Mouse (Mus musculus) layer of hippocampus, adult 2 months (tissue): ENCODE measurements around the gene Rnf167. TPM values are rescaled to one million over a fixed set of nuclear protein-coding genes. Genes with fewer than 3 reads are reported as not detected.

Experiments
- DNase-seq, 2 experiments: peaks; one replicate each; pipeline ENCODE4 v3.0.0; 2022; ENCODE audit warnings: low spot score in 2 of 2
- H3K27ac ChIP-seq: fragments of 200-600 bp; 2 replicates; pipeline ENCODE4 v1.8.1; 2022
- H3K4me3 ChIP-seq: fragments of 200-600 bp; 2 replicates; pipeline ENCODE4 v1.8.1; 2022; ENCODE audit warnings: mild to moderate bottlenecking
- CTCF ChIP-seq: fragments of 200-600 bp; conservative IDR thresholded peaks from 2 replicates; pipeline ENCODE4 v1.8.1; 2022; ENCODE audit warnings: antibody characterized with exemption, mild to moderate bottlenecking, moderate library complexity
- long read RNA-seq, 2 experiments: library from polyadenylated mRNA; stranded (forward); transcript quantifications; one replicate each; pipeline ENCODE4 v2.0.0; 2021; ENCODE audit warnings: borderline mapping rate in 2 of 2
- total RNA-seq, 2 experiments: library from RNA; stranded (reverse); gene quantifications; 2 replicates each; pipeline ENCODE4 v1.2.3; 2021

Rnf167 gene
- total RNA-seq = 10 to 100 TPM; 88.8 to 99.4 TPM
- long read RNA-seq, experiment 1, transcript Rnf167-201 (9 exons, 1,833 nt) = major isoform, 36 of 65 reads
- long read RNA-seq, experiment 1, partial matches to known transcripts = 11 of 65 reads
- long read RNA-seq, experiment 1, other reads (novel, unspliced or antisense) = 17 of 65 reads
- long read RNA-seq, experiment 2, transcript Rnf167-201 (9 exons, 1,833 nt) = major isoform, 67 of 99 reads
- long read RNA-seq, experiment 2, partial matches to known transcripts = 9 of 99 reads
- long read RNA-seq, experiment 2, other reads (novel, unspliced or antisense) = 23 of 99 reads

DNA sequence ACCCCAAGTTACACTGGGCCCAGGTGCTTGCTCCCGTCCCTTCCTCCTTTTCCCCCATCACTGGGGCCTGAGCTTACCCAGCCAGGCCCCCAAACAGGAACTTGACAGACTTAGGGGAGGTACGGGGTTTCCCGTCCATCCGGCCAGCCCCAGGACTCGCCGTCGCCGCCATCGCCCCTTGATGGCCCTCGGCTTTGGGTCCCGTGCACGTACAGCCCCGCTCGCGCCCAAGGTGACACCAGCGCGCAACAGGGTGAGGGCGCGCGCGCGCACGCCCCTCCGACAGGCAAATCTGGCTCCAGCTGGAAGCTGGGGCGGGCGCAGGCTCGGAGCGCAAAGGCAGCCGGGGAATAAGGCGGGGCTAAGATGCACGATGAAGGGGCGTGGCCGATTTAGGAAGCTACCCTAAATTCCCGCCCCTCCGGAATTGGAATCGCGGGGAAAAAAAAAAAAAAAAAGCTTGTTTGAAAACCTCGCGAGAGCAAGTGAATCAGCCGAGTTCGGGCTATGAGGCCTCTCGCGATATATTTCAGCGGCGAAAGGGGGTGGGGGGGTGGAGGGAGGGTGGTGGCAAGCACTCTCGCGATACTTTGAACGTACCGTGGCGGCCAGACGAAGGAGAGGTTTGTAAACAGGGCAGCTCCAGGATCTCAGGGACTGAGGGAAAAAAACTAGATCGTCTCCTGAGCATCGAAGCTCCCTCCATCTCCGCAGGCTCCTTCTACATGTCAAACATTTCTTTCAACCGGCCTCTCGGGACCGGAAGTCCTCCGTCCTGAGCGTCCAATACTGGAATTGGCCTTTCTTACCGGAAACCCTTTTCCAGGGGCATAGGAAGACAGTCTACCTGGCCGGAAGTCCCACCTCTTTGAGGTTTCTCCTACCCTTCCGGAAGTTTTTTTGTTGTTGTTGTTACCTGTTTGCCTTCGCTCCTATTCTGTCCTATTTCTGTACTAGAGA is at the start of gene Rnf167, which contains the start of gene Slc25a11:
Rnf167 (plus strand) TSS at position 545 of the 960 bp plus-strand sequence.
Slc25a11 (minus strand) TSS at position 789 of the 960 bp plus-strand sequence.
- Histone ChIP-seq H3K4me3 (peak within 1 kb of the TSS; percentile 79), H3K27ac (peak within 1 kb of the TSS; percentile 99)
- DNase-seq = peak; percentile 92 to 97
- TF ChIP-seq CTCF = no peak

DNA sequence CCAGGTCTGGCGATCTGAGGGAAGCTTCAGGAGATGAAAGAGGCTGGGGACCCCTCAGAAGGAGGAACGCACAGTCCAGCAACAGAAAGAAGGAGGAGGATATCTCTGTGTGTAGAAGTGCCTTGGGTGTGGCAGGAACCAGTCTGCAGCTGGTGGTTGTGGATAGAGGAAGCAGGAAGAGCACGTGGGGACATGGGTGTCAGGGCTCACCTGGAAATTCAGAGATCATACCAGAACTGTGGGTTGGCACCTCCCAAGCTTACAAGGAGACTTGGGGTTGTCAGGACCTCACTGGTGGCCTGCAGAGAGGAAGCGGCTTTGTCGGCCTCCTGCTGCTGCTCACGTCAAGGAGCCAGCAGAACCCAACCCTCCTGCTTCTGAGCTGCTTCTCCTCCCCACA is 49.7 kb upstream of the Rnf167 start:
- no peak overlapping the region for H3K4me3 ChIP-seq
- no peak for TF ChIP-seq CTCF
- H3K27ac ChIP-seq = peak overlapping the region; percentile 84
- no peak for DNase-seq

DNA sequence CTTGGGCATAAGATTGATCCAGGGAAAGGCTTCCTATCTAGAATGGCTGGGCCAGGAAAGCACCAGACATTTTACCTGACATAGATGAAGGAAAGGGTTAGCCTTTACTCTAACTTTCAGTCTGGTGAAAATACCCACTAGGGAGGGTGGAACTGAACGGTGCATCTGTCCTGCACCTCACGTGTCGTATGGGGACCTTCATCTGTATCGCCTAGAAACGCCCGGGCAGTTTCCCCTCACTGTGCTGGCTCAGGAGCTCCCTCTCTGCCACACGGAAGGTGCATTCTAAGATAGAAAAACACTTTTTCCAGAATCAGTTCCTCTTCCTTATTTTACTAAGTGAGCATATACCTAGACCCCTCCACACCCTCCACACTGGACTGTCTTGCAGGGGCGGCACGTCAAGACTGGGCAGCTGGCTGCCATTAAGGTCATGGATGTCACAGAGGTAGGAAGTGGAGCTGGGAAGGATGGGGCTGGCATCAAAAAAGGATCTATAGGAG is 48.5 kb upstream of the Rnf167 start:
- DNase-seq = no peak
- H3K27ac ChIP-seq = peak overlapping the region; percentile 84; the same call in 1 of the 2 replicates
- no peak for TF ChIP-seq CTCF
- no peak overlapping the region for H3K4me3 ChIP-seq

DNA sequence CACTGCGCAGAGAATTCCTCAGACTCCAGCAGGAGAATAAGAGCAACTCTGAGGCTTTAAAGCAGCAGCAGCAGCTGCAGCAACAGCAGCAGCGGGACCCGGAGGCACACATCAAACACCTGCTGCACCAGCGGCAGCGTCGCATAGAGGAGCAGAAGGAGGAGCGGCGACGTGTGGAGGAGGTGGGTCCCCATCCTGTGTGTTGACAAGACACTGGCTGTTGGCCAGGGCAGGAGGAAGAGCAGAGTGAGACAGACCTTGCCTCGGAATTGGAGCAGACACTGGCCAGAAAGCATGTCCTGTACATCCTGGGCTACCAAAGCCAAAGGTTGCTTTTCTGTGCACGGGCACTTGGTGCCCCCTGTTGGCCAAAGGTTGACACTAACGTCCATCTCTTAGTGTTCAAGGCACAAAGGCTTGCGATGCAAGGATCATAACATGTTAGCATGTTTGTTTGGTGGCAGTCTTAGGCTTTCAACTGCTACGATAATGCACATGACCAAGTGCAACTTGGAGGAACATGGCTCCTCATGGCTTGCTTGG is 41.9 kb upstream of the Rnf167 start:
- DNase-seq = peak; percentile 48 to 72
- Histone ChIP-seq H3K4me3 (no peak overlapping the region), H3K27ac (peak overlapping the region; percentile 21; the same call in 1 of the 2 replicates)
- TF ChIP-seq CTCF = peak; percentile 95

DNA sequence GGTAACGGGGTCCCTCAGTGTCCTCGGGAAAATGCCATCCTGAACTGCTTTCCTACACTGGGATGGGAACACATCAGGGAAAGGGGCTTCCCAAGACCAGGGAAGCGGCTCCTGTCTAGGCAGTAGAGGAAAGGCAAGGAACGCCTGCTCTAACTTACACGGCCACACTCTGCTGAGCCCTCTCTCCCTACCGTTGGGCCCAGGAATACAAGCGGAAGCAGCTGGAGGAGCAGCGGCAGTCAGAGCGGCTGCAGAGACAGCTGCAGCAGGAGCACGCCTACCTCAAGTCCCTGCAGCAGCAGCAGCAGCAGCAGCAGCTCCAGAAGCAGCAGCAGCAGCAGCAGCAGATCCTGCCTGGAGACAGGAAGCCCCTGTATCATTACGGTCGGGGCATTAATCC is 40.3 kb upstream of the Rnf167 start:
- DNase-seq = no peak
- Histone ChIP-seq H3K27ac (peak overlapping the region; percentile 18; the same call in 1 of the 2 replicates), H3K4me3 (no peak overlapping the region)
- no peak for TF ChIP-seq CTCF

DNA sequence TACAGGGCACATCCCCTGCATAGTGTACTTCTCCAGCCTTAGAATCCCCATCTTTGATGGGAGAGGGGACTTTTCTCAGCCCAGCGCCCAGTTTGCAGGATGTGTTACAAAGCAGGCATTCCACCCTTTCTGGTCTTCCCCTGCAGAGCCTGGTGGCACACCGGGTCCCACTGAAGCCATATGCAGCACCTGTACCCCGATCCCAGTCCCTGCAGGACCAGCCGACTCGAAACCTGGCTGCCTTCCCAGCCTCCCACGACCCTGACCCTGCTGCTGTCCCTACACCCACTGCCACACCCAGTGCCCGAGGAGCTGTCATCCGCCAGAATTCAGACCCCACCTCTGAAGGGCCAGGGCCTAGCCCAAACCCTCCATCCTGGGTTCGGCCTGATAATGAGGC is 39.4 kb upstream of the Rnf167 start:
- no peak for DNase-seq
- no peak overlapping the region for H3K4me3 ChIP-seq
- H3K27ac ChIP-seq = no peak overlapping the region
- no peak for TF ChIP-seq CTCF

DNA sequence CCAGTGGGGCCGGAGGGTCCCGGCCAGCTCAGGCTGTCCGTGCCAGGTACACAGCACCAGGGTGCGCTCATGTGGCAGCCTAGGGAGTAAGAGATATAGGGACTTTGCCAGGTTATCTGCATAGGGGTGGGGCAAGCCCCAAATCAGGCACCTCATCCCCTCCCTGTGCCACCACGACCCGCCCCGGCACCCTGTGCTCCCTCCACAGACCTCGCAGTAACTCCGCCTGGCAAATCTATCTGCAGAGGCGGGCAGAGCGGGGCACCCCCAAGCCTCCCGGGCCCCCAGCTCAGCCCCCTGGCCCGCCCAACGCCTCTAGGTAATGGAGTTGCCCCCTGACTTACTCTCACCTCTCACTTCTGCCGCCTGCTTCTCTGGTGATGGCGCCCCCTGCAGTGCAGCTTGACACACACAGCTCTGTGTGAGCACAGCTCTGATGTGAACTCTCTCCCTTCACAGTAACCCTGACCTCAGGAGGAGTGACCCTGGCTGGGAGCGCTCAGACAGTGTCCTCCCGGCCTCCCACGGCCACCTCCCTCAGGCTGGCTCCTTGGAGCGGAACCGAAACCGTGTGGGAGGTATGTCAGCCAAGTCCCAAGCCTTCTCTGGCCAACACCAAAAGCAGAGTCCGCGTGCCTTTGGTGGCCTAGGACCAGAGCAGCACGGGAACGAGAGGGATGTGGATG is 38.5 kb upstream of the Rnf167 start:
- Histone ChIP-seq H3K27ac (no peak overlapping the region), H3K4me3 (no peak overlapping the region)
- DNase-seq = no peak
- peak; percentile 66 for TF ChIP-seq CTCF

DNA sequence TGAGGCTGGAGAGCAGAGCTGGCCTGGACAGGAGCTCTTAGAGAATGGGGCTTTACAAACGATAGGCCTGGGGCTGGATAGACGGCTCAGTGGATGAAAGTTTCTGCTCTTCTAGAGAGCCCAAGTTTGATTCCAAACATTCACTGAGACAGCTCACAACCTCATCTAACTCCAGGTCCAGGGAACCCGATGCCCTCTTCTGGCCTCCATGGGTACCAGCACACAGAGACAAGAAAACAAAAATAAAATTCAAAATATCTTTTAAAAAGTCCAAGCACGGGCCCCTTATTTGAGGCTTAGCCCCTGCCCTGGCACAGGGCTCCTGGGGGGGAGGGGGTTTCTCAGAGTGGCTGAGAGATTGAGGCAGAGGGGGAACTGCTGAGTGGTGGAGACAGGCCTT is 36.3 kb upstream of the Rnf167 start:
- Histone ChIP-seq H3K4me3 (no peak overlapping the region), H3K27ac (no peak overlapping the region)
- DNase-seq = no peak
- TF ChIP-seq CTCF = peak; percentile 52

DNA sequence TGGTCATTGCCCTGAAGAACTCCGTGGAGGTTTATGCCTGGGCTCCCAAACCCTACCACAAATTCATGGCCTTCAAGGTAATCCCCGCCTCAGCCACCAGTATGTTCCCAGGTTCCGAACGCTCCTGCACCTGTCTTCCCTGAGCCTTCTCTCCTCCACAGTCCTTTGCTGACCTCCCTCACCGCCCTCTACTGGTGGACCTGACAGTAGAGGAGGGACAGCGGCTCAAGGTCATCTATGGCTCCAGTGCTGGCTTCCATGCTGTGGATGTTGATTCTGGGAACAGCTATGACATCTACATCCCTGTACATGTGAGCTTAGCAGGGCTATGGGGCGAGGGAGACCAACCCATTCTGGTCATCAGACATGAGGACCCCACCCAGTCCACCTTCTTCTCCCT is 34.5 kb upstream of the Rnf167 start:
- Histone ChIP-seq H3K4me3 (no peak overlapping the region), H3K27ac (no peak overlapping the region)
- DNase-seq = no peak
- peak; percentile 44 for TF ChIP-seq CTCF

DNA sequence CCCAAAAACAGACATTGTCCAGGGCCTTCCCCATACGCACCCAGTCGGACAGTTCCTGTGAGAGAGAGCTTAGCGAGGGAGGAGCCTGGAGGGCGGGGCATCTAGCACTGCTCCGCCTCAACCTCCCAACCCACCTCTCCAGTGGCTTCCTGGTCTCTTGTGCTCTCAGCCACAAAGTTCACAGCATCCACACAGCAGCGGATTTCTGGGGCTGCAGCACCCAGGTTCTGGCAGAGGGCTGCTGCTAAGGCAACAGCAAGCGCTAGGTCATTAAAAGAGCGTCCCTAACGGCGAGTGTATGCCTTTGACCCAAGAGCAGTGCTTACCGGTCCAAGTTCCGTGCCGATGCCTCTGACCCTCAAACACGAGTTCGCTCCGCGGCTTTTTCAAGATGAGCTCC is 32.0 kb upstream of the Rnf167 start:
- DNase-seq = peak in 1 of 2 experiments; percentile 37
- peak overlapping the region; percentile 18; the same call in 1 of the 2 replicates for H3K27ac ChIP-seq
- peak; percentile 27; the same call in 1 of the 2 replicates for TF ChIP-seq CTCF
- peak overlapping the region; percentile 31; the same call in 1 of the 2 replicates for H3K4me3 ChIP-seq

DNA sequence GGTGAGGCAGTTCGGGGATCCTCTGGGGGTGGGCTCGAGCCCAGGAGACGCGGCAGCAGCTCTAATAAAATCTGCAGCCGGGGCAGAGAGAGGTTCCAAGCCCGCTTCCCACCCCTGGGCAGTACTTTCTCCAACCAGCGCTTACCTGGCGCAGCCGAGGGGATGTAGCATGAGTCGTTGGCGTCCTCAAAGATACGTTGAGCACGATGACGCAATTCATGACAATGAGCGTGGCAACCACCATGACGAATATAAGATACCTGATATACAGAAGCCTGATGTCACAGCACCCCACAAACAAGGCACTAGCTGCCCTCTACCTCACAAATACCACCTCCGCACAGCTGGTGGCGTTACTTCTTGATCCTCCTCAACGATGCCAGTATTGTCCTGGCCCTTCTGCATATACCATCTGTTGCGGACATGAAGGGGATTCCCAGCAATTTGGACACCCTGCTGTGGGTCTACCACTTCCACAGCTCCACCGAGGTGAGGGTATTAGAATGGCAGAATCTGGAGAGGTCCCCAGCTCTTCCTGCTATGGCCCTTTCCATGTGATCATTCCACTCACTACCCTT is 31.4 kb upstream of the Rnf167 start, which contains the start of gene 4930544D05Rik:
4930544D05Rik (plus strand) TSS at position 333 of the 578 bp plus-strand sequence.
- Histone ChIP-seq H3K4me3 (peak within 1 kb of the TSS; percentile 31; the same call in 1 of the 2 replicates), H3K27ac (peak within 1 kb of the TSS; percentile 18; the same call in 1 of the 2 replicates)
- no peak for DNase-seq
- no peak for TF ChIP-seq CTCF

DNA sequence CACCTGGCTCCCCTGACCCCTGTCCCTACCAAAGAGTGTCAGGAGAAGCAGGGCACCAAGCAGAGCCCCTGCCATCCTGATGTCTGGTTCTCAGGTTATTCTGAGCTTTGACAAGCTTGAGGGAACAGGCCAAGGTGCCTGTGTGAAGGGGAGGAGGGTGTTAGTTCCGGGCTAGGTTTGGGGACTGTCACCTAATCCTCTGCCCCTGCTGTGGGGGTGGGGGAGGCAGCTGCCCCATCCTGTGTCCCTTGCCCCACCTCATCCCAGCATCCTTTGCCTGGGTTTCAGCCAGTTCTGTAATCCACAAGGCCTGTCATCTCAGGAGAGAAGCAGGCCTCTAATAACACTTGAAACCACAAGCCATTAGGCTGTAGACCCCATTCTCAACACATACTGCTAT is 27.9 kb upstream of the Rnf167 start, which contains the start of gene Chrne:
Chrne (minus strand) TSS at position 116 of the 400 bp plus-strand sequence.
- Histone ChIP-seq H3K4me3 (no peak within 1 kb of the TSS), H3K27ac (no peak within 1 kb of the TSS)
- no peak for TF ChIP-seq CTCF
- DNase-seq = no peak
